Mouse (Mus musculus) heart, postnatal 4 days (tissue): ENCODE data around the gene Tmem41b. TPM values are rescaled to one million over a fixed set of nuclear protein-coding genes. Genes with fewer than 3 reads are reported as not detected.
"Not testable (repeated sequence)": the region's sequence is repeated elsewhere in the genome, so short reads cannot be mapped to it uniquely, and the experiment has no call there.

Experiments used
- DNase-seq: peaks from one replicate; pipeline ENCODE4 v3.0.0; 2021
- total RNA-seq, 2 experiments: library from RNA; stranded (reverse); gene quantifications; 2 replicates each; pipeline ENCODE4 v1.2.3; 2021

Tmem41b gene
- 10 to 100 TPM; 50.9 to 55.2 TPM for total RNA-seq

DNA sequence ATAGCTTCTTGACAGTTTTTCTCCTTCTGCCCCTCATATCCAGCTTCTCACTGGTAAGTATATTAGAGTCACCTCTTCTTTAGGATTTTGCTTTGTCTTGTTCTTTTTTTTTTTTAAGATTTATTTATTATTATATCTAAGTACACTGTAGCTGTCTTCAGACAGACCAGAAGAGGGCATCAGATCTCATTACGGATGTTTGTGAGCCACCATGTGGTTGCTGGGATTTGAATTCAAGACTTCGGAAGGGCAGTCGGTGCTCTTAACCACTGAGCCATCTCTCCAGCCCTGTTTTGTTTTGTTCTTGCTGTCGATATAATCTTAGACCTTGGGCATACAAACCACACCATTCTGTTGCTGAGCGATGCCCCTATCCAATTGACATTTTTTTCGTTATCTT lies at the start of gene Tmem41b:
Tmem41b (minus strand) TSS at position 155 of the 400 bp plus-strand sequence.
- DNase-seq = not testable (repeated sequence)

DNA sequence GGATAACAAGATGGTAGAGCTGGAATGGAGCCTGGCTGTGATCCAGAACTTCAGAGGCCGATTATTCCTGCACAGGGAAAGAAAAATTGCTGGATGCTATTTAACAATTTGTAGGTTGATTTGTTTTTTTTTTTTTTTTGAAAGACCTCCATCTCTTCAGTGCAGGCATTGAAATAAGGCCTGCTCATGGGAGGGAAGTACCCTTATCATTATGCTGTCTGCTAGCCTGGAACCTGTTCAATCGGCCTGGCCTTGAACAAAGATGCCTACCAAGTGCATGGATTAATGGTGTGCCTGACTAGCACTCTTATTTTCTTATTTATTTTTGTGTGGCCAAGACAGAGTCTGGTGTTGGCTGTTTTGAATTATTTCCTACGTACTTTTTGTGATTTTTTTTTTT lies 43.6 kb upstream of the Tmem41b start:
- no peak for DNase-seq

DNA sequence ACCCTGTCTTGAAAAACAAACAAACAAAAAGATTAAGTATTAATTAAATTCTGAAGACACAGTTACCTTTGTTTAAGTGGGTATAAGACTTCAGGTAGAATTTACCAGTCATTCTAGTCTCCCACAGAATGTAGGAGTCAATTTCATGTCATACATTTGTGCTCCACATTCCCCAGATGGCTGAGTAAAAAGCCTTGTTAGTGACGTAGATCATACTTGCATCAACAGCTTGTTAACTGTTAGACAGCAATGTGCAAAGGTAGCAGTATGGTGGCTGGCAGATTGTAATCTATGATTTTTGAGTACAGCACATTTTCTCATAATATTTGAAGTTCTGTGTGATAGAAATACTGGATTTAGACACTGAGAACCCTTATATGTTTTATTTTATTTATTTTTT lies 42.1 kb upstream of the Tmem41b start:
- no peak for DNase-seq

DNA sequence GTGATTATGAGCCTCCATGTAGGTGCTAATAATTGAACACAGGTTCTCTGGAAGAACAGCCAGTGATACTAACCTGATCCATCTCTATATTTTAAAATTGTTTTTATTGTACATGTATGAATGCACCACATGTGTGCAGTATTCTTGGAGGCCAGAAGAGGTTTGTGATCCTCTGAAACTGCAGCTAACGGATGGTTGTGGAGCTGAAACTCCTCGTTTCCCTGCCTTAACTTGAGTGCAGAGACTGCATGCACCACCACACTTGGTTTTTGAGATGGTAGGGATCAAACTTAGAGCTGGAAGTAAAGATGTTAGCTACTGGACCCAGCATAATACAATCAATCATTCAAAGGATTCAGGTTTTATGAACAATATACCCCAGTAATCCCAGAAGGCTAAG lies 39.9 kb upstream of the Tmem41b start:
- DNase-seq = no peak

DNA sequence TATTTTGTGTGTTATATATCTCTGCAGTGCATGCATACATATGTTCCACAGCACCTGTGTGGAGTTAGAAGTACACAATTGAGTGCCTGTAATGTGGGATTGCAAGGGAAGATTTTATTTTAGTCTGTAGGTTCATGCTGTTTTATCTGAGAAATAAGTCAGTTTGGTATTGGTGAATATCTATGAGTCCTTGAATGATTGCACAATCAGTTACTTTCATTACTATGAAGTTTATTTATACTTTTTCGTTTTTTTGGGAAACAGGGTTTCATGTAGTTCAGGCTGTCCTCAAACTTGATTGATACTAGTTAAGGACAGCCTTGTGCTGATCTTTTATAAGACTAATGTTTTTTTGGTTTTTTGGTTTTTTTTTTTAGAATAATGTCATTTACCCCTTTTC lies 36.8 kb upstream of the Tmem41b start:
- DNase-seq = no peak

DNA sequence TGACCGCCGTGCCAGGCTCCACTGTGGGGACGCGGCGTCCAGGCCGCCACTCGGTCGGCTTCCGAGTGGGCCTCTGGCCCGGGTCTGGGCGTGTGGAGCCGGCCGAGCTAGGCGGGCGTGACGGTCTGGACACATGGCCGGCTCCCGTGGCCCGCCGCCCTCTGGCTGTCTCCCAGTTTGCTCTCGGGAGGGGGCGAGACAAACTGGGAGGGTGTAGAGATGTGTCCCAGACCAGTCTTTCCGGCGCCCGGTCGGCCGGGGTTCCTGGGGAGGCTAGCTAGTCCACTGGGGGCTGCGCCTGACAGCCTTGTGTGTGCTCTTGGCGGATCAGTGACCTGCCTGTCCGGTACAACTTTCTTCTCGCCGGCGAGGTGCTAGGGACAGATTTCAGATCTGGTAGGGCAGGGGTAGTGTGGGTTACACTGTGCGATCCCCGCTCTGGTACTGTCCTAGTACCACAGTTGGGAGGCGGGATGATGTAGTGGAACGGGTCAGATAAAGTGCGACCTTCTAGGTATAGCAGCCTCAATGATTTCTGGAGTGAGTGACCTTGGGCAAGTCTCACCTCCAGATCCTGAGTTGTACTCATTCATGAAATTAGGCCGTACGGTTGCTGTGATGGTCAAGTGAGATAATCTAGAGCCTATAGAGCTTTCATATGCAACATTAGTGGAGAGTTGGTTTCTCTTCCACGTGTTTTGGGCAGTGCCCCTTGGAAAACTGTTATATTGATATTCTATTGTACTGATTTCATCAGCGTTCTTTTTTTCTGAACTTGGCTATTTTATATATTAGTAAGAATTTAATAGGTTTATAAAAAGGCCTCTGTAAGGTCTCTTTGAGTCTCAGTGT lies 32.1 kb upstream of the Tmem41b start:
- DNase-seq = peak; percentile 85

DNA sequence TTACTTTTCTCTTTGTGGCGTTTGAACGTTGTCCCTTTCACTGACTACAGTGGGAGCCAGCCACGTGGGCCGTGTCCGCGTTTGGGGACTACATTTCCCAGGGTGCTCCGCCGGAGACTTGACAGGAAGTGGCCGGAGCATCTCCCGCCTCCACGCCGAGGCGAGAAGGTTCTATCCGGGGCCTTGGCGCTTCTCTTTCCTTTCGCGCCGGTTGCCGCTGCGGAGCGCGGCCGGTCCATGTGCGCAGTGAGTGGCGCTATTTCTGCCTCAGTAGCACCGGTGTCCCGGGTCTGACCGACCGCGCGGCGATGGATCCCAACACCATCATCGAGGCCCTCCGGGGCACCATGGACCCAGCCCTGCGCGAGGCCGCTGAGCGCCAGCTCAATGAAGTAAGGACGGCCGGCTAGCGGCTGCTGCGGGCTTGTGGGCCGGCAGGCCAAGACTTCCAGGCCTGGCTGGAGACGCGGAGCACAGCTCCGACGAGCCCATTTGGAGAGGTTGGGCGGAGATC lies 31.4 kb upstream of the Tmem41b start, which contains the start of gene Ipo7:
Ipo7 (plus strand) TSS at position 158 of the 514 bp plus-strand sequence.
- peak; percentile 94 for DNase-seq

DNA sequence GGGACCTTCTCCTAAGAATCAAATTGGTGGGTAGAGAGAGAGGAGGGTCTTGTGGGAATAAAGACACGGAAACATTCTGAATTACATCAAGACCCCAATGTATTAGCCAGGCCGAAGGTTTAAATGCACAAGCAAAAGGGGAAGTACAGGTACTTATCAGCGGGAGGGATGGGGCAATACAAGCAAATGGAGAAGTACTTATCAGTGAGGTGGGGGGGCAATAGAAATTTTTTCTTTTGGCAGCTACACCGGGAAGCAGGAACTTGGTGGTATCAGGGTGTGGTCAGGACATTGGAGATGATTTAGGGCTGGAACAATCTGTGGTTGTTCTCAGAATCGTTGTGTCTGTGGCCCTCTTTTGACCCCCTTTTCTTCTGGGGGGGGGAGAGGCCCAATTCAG lies 27.5 kb upstream of the Tmem41b start:
- no peak for DNase-seq

DNA sequence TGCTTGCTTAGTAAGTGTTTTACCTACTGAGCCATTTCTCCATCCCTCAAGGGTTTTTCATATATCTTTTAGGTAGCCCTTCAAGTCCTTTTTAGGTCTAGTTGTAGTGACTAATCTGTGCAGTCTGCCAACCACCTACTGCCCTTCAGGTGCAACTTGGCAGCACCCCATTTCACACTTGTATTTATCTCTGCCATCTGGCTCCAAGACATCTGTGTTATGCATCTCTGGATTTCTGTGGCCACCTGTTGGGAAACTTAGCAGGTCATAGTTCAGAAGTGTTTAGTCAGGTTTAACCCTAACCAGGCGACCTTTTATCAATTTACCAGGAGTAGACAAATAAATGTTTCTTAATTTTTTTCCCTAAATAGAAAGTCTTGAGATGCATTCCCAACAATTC lies 24.7 kb upstream of the Tmem41b start:
- no peak for DNase-seq

DNA sequence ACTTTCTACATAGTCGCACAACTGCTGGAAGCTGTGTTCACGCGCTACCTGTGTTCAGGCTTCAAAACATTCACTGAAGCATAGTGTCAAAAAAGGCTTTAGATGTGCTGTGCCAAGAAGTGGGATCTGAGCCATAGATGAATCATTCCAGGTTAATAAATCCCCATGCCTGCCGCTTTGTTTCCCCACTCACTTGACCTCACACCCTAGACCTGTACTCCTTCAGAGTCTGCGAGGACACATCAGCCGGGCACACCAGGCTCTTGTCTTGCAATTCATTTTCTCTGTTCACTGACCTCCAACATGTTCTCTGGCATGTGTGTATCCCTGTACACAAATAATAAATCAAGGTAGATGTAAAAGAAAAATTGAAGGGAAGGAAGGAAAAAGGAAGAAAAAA lies 22.4 kb upstream of the Tmem41b start:
- no peak for DNase-seq

DNA sequence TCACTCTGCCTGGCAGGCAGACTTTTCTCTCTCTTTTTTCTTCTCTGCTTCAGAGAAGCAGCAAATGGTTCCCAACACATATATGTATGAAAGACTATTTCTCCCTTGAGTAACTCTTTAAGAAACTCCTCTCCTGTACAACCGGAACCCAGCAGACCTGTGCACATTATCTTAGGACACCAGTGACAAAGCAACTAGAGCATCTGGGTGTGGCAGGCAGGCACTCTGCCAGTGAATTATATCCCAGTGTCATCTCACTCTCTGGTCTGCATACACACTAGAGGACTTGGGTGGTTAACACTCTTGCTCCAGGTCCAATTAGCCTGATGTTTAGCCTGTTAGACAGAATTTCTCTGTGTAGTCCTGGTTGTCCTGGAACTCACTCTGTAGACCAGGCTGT lies 21.8 kb upstream of the Tmem41b start:
- DNase-seq = no peak

DNA sequence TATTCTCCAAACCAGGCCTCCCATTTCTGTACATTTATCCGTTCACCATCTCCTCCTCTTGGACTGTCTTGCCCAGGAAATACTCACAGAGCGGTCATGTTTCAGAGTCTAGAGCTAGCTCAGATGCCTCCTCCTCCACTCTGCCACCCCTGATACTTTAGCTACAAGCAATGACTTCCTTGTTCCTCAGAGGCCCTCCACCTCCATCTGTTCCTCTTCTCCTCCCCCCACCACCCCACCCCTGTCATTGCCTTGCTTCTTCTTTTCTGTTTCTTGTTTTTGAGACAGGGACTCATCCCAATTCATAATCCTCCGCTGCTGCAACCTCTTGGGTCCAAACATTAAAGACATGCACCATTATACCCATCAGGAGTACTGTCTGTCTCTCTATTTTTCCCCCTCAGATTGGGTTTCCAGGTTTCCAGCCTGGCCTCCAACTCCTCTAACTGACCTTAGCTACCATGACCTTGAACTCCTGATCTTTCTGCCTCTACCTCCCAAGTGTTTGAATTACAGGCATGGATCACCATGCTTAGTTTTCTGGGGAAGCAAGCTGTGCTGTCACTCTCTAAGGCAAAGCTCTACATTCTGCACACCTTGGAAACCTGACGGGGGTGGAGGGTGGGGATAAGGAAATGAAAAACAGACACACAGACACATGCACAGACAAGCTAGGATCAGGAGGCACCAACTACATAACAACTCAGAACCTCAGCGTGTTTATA lies 19.9 kb upstream of the Tmem41b start:
- no peak for DNase-seq

DNA sequence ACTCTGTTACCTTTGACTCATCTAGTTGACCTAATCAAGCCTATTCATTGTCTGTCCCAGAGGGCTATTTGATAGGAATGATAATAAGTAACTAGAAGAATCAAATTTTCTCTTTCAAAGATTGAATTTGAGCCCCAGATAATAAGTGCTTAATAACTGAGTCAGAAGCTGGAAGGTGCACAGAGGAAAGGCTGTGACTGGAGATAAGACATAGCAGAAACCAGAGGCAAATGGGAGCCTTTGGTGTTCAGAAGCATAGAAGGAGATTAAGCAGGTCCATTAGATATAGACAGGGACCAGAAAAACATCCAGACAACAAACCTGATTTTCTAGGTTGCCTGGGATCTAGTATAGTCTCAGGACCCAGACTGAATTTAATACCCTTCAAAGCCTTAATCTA lies 19.2 kb upstream of the Tmem41b start:
- no peak for DNase-seq

DNA sequence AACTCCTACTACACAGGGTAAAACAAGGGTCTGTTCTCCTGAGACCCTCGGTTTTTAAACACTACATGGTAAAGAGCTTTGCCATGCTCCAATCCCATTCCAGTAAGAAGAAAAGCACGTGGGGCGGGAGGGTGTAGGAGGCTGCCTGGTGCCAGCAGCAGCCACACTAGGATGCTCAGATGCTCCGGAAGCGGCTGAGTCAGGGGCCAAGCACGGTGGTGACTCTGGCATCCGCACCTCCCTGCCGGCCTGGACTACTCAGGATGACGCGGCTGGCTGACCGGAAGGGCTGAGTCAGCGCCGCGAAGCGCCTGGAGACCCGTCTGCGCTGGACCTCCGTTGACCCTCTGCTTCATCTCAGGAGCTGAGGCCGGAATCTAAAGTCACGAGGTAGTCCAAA lies 16.2 kb upstream of the Tmem41b start:
- peak; percentile 68 for DNase-seq

DNA sequence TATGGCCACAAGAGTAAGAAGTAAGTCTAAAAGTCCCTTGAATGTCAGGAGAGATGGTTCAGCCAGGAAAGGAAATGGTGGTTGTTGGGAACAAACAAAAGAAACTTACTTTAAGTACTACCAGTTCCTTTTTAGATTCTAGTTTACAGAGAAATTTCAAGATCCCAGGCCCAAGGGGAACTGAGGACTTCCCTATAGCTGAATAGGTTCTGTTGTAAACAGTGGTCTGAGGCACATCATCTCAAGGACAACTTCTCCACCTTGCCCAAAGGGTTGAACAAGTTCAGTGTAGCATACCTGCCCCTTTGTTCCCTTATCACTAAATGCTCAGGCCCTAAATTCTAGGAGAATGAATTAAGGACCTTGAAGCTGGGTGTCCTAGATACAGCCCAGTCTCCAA lies 15.4 kb upstream of the Tmem41b start:
- DNase-seq = no peak

DNA sequence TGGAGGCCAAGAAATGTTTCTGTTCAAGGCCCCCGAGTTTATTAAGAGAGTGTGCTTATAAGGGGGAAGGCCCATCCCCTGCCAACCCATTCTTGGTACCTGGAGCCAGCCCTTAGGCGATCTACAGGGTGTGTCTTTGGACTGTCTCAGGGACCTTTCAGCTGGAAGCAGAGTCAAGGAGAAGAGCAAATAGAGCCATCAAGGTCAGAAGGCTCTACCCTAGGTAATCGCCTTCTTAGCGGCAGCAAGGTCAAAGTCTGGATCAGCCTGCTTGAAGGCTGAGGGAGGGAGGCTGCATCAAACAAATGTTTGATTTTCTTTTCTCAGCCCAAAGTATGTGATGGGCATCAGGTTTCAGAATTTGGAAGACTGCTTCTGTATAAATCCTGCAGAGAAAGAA lies 11.7 kb upstream of the Tmem41b start:
- DNase-seq = no peak

DNA sequence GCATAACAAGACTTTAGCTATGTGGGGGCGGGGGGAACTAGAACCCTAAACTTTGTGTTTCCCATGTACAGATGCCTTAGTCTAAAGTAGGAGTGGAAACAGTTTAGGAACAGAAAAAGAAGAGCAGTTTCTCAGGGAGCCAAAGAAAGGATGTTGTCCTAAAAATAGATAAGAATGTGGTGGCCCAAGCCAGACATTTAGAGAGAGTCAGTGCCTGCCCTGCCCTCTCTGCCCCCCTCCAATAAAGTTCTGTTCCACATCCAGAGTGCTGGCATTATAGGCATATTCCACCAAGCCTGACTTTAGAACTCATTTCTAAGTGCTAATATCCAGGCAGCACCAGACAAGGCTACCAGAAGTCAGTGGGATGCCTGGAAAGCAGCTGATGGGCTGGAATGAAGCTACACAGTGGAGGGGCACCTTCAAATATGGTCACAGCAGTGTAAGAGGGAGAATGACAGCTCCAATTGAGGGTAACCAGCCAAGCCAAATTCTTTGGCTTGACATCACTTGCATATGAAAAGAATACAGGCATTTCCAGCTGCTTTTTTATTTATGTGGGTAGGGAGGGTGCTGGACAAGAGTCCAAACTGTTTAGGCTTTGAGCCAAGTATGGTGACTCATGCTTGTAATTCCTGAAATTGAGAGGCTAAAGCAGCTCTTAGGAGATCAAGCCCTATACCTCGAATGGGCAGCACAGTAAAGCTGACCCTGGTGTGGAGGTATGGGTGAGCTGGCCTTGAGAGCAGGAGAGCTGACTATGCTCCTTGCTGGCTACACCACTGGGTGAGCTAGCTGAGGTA lies 6.6 kb upstream of the Tmem41b start:
- peak; percentile 74 for DNase-seq

DNA sequence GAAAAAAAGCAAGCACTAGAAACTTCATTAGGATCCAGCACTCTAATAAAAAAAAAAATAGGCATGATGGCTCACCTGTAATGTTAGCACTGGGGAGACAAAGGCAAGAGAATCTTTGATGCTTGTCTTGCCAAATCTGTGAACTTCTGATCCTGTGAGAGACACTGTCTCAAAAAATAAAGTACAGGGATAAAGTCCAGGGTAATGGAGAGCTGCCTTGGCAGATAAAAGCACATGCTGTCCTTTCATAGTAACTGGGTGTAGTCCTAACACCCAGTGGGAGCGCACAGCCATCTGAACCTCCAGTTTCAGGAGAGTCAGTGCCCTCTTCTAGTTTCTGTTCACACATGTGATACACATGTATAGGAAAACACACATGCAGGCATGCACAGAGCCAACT lies 4.6 kb upstream of the Tmem41b start:
- no peak for DNase-seq

DNA sequence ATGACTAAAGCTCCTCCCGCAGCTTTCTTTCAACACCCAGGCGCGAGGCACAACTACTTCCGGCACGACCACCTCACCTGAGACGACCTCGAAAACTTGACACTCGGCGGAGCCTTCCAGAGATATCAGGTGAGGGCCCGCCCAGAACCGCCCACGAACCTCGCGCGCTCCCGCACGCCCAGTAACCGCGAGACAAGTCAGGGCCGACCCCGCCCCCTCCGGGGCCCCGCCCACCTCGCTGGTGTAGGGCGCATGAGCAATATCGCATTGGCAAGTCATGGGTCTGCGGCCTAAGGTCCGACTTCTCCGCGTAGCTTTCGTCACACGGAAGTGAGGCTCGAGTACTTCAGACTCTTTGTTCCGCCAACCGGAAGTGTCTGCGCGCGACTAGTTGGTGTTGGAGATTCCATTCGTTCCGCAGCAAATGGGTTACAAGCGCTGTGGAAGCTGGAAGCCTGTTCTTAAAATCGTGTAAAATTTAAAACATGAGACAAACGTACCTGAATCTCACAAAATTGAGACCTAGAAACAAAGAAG lies 528 bp downstream of the Tmem41b start:
- DNase-seq = peak; percentile 100

DNA sequence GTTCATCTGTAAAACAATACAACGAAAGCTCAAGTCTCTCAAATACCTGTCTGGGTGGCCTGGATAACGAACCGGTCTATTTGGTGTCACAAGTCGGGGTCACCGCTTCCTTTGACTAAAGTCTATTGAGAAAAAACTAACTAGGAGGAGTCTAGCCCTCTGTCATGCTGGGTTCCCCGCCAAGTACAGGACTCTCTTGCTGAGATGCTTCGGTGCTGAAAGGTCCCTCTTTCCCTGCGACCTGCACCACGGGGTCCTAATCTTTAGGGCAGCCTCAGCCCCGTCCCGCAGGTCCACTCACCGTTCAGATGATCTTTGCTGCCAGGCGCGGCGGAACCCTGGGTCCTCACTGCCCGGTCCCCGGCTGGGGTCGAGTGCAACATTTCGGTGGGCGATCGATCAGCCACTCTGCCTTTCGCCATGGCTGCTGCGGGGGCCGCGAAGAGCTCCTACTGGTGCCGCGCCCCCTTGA lies 1.0 kb downstream of the Tmem41b start:
- DNase-seq = no peak

DNA sequence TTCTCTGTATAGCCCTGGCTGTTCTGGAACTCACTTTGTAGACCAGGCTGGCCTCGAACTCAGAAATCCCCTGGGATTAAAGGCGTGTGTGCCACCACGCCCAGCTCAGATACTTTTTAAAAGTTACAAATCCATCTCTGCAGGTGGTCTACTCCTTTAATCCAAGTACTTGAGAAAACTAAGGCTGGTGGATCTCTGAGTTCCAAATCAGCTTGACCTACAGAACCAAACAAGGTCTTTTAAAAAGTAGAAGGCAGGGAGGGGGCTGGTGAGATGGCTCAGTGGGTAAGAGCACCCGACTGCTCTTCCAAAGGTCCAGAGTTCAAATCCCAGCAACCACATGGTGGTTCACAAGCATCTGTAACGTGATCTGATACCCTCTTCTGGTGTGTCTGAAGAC lies 2.1 kb downstream of the Tmem41b start:
- not testable (repeated sequence) for DNase-seq

DNA sequence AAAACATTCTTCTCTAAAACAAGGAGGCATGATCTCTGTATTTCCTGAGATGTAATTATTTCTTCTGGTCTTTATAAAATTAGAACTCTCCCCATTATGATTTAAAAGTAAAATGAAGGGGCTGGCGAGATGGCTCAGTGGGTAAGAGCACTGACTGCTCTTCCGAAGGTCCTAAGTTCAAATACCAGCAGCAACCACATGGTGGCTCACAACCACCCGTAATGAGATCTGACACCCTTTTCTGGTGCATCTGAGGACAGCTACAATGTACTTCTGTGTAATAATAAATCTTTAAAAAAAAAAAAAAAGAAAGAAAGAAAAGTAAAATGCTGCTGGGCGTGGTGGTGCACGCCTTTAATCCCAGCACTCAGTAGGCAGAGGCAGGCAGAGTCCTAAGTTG lies 9.6 kb downstream of the Tmem41b start:
- peak; percentile 56 for DNase-seq
